16 mouse cellular contexts compared by ENCODE assay signal in the genomic region with DNA sequence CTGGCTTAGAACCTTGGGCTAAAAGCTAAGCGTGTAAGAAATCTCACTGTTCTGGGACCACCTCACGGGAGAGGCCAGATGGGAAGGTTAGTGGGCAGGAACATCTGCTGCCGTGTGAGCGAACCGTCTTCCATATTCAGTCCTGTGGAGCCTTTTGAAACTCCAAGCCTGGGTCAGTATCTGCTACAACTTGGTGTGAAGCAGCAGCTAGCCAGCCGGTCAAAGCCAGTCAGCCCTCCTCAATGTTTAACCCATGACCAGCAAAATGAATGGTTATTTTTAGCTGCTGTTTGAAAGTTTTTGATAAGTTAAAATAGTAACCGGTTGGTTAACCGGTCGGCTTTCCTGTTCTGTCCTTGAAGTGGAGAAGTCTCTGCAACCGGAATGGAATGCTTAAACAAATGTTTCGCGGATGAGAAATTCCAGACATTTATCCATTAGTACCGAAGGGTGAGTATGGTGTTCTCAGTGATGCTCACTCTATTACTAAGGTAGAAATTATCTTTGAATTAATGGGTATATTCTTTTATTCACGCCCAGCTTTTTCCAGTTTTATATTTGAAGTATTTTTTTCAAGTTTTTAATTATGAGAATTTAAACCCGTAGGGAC. TPM values are rescaled to one million over a fixed set of nuclear protein-coding genes. Genes with fewer than 3 reads are reported as not detected.
DNase-seq lines count a peak whose midpoint lies in the region; ATAC-seq lines count a peak whose summit lies in the region.
"Had no signal": no experiment of that assay in that cellular context is flagged by ENCODE, and none has a peak within 500 bp of the region (broad histone marks: within the 10 kb centered on the region; RNA-seq: fewer than 3 reads in every experiment).

No protein-coding gene starts in this region.

- no peaks in the 10 kb centered on the region for H3K9me3 ChIP-seq in liver, embryonic 15.5 days (replicated peaks)
- H3K9me3 ChIP-seq in liver, embryonic 11.5 days (ENCODE audit: control insufficient read depth, low read length), result no peaks in the 10 kb centered on the region
- no peaks in the 10 kb centered on the region for H3K9me3 ChIP-seq in intestine, embryonic 16.5 days (ENCODE audit: control insufficient read depth, low read length)
- no peaks in the 10 kb centered on the region for H3K9me3 ChIP-seq in forebrain, embryonic 13.5 days (replicated peaks)
- H3K9me3 ChIP-seq: embryonic facial prominence, embryonic 13.5 days; liver, embryonic 13.5 days; midbrain, embryonic 13.5 days had no signal

- peaks cover 30% of the 10 kb centered on the region for H3K36me3 ChIP-seq in liver, embryonic 15.5 days (replicated peaks)
- no peaks in the 10 kb centered on the region for H3K36me3 ChIP-seq in liver, embryonic 11.5 days (ENCODE audit: control insufficient read depth, insufficient read depth, low read length)
- no peaks in the 10 kb centered on the region for H3K36me3 ChIP-seq in intestine, embryonic 16.5 days (ENCODE audit: control insufficient read depth, insufficient read depth, low read length)
- peaks cover 13% of the 10 kb centered on the region; the same call in 1 of the 2 replicates for H3K36me3 ChIP-seq in forebrain, embryonic 13.5 days (ENCODE audit: poor library complexity, severe bottlenecking)

- 71% methylated on average over 15 of the region's 15 CpGs for WGBS in liver, embryonic 15.5 days (ENCODE audit: insufficient replicate concordance)
- 85% methylated on average over 15 of the region's 15 CpGs for WGBS in liver, embryonic 11.5 days
- WGBS in intestine, embryonic 16.5 days, result 57% methylated on average over 15 of the region's 15 CpGs
- 86% methylated on average over 15 of the region's 15 CpGs for WGBS in forebrain, embryonic 13.5 days

- H3K4me2 ChIP-seq in liver, embryonic 15.5 days, result no peak overlapping the region
- H3K4me2 ChIP-seq in liver, embryonic 11.5 days, result no peak overlapping the region
- H3K4me2 ChIP-seq in intestine, embryonic 16.5 days (ENCODE audit: low read depth, low read length), result no peak overlapping the region
- H3K4me2 ChIP-seq in forebrain, embryonic 13.5 days, result no peak overlapping the region
- H3K4me2 ChIP-seq: embryonic facial prominence, embryonic 13.5 days; liver, embryonic 13.5 days; midbrain, embryonic 13.5 days had no signal

- H3K27me3 ChIP-seq in liver, embryonic 15.5 days, result no peaks in the 10 kb centered on the region
- no peaks in the 10 kb centered on the region for H3K27me3 ChIP-seq in liver, embryonic 11.5 days (replicated peaks; ENCODE audit: control insufficient read depth, insufficient read depth, low read length)
- H3K27me3 ChIP-seq in intestine, embryonic 16.5 days (replicated peaks; ENCODE audit: control insufficient read depth, insufficient read depth, low read length), result no peaks in the 10 kb centered on the region
- no peaks in the 10 kb centered on the region for H3K27me3 ChIP-seq in forebrain, embryonic 13.5 days
- H3K27me3 ChIP-seq: embryonic facial prominence, embryonic 13.5 days; liver, embryonic 13.5 days; midbrain, embryonic 13.5 days had no signal

- H3K4me1 ChIP-seq in liver, embryonic 15.5 days (replicated peaks), result peaks cover 27% of the 10 kb centered on the region
- no peaks in the 10 kb centered on the region for H3K4me1 ChIP-seq in liver, embryonic 11.5 days (replicated peaks; ENCODE audit: control insufficient read depth, insufficient read depth, low read length)
- peaks cover 14% of the 10 kb centered on the region; the same call in 1 of the 2 replicates for H3K4me1 ChIP-seq in intestine, embryonic 16.5 days (ENCODE audit: control insufficient read depth, insufficient read depth, low read length)
- no peaks in the 10 kb centered on the region for H3K4me1 ChIP-seq in forebrain, embryonic 13.5 days
- H3K4me1 ChIP-seq: embryonic facial prominence, embryonic 13.5 days; midbrain, embryonic 13.5 days had no signal

- no peak overlapping the region for H3K4me3 ChIP-seq in liver, embryonic 15.5 days (replicated peaks)
- H3K4me3 ChIP-seq in liver, embryonic 11.5 days (ENCODE audit: low read depth, low read length), result no peak overlapping the region
- H3K4me3 ChIP-seq in intestine, embryonic 16.5 days (ENCODE audit: low read length), result no peak overlapping the region
- no peak overlapping the region for H3K4me3 ChIP-seq in forebrain, embryonic 13.5 days
- H3K4me3 ChIP-seq: embryonic facial prominence, embryonic 13.5 days; liver, embryonic 13.5 days; midbrain, embryonic 13.5 days had no signal

- DNase-seq in heart, adult 11 months, result peak; percentile 91
- DNase-seq in heart, adult 9 months (ENCODE audit: low spot score in 2 of 2), result no peak
- no peak for DNase-seq in liver, embryonic 11.5 days (ENCODE audit: low spot score)
- peak; percentile 9 for DNase-seq in retina, embryonic 14.5 days (ENCODE audit: low spot score)
- DNase-seq in layer of hippocampus, adult 9-11 months, result no peak
- DNase-seq: adrenal gland, adult 8-10 months; cerebellum, postnatal 25 days; liver, embryonic 13.5 days had no signal

- H3K9ac ChIP-seq in liver, embryonic 15.5 days, result no peak overlapping the region
- H3K9ac ChIP-seq in liver, embryonic 11.5 days (ENCODE audit: low read depth, low read length), result no peak overlapping the region
- no peak overlapping the region for H3K9ac ChIP-seq in intestine, embryonic 16.5 days (ENCODE audit: low read depth, low read length)
- no peak overlapping the region for H3K9ac ChIP-seq in forebrain, embryonic 13.5 days
- H3K9ac ChIP-seq: embryonic facial prominence, embryonic 13.5 days; liver, embryonic 13.5 days; midbrain, embryonic 13.5 days had no signal

- peak overlapping the region; percentile 11; the same call in 1 of the 2 replicates for H3K27ac ChIP-seq in liver, embryonic 15.5 days (replicated peaks)
- no peak overlapping the region for H3K27ac ChIP-seq in liver, embryonic 11.5 days (ENCODE audit: low read depth, low read length)
- H3K27ac ChIP-seq in intestine, embryonic 16.5 days (ENCODE audit: low read length), result peak overlapping the region; percentile 60
- H3K27ac ChIP-seq in forebrain, embryonic 13.5 days, result no peak overlapping the region
- H3K27ac ChIP-seq: embryonic facial prominence, embryonic 13.5 days; midbrain, embryonic 13.5 days had no signal

- ATAC-seq in liver, embryonic 15.5 days (ENCODE audit: insufficient read depth), result no peak
- no peak for ATAC-seq in liver, embryonic 11.5 days (replicated peaks; ENCODE audit: low FRiP score)
- ATAC-seq in intestine, embryonic 16.5 days, result no peak
- ATAC-seq in forebrain, embryonic 13.5 days, result no peak
- ATAC-seq: forebrain, embryonic 14.5 days; midbrain, embryonic 13.5 days had no signal

RNA-seq across cellular contexts. Expression of a gene that starts 10.0 kb away (rescaled TPM):
- not detected in 2 replicates for polyA plus RNA-seq in liver, embryonic 15.5 days (2015; fragmentation: Nextera tagmentation; extraction: Ambion mirVana)
- 0.13 TPM in 1 of 2 replicates, not detected in the other for polyA plus RNA-seq in liver, embryonic 11.5 days (2014; fragmentation: Nextera tagmentation; extraction: Ambion mirVana)
- polyA plus RNA-seq in intestine, embryonic 16.5 days (2015; fragmentation: Nextera tagmentation; extraction: Ambion mirVana), result 0.13 TPM in 1 of 2 replicates, not detected in the other
- 0.08 and 0.13 TPM in 2 replicates for polyA plus RNA-seq in forebrain, embryonic 13.5 days (2015; fragmentation: Nextera tagmentation; extraction: Ambion mirVana)
- polyA plus RNA-seq: embryonic facial prominence, embryonic 13.5 days; forebrain, embryonic 14.5 days; hindbrain, embryonic 11.5 days; liver, embryonic 13.5 days; midbrain, embryonic 13.5 days had no signal

RNA-seq across cellular contexts. Expression of a gene that starts 17.0 kb away (rescaled TPM):
- not detected in 2 replicates for polyA plus RNA-seq in liver, embryonic 15.5 days (2015; fragmentation: Nextera tagmentation; extraction: Ambion mirVana)
- not detected in 2 replicates for polyA plus RNA-seq in liver, embryonic 11.5 days (2014; fragmentation: Nextera tagmentation; extraction: Ambion mirVana)
- polyA plus RNA-seq in intestine, embryonic 16.5 days (2015; fragmentation: Nextera tagmentation; extraction: Ambion mirVana), result not detected in 2 replicates
- not detected in 2 replicates for polyA plus RNA-seq in forebrain, embryonic 13.5 days (2015; fragmentation: Nextera tagmentation; extraction: Ambion mirVana)
- polyA plus RNA-seq: embryonic facial prominence, embryonic 13.5 days; forebrain, embryonic 14.5 days; hindbrain, embryonic 11.5 days; liver, embryonic 13.5 days; midbrain, embryonic 13.5 days had no signal

RNA-seq across cellular contexts. Expression of a gene that starts 24.1 kb away (rescaled TPM):
- 35.1 and 45.6 TPM in 2 replicates for polyA plus RNA-seq in liver, embryonic 15.5 days (2015; fragmentation: Nextera tagmentation; extraction: Ambion mirVana)
- 41.7 and 43.3 TPM in 2 replicates for polyA plus RNA-seq in liver, embryonic 11.5 days (2014; fragmentation: Nextera tagmentation; extraction: Ambion mirVana)
- 62.4 and 65.8 TPM in 2 replicates for polyA plus RNA-seq in intestine, embryonic 16.5 days (2015; fragmentation: Nextera tagmentation; extraction: Ambion mirVana)
- polyA plus RNA-seq in forebrain, embryonic 13.5 days (2015; fragmentation: Nextera tagmentation; extraction: Ambion mirVana), result 25.5 and 30.6 TPM in 2 replicates

RNA-seq across cellular contexts. Expression of a gene that starts 36.5 kb away (rescaled TPM):
- not detected in 2 replicates for polyA plus RNA-seq in liver, embryonic 15.5 days (2015; fragmentation: Nextera tagmentation; extraction: Ambion mirVana)
- not detected in 2 replicates for polyA plus RNA-seq in liver, embryonic 11.5 days (2014; fragmentation: Nextera tagmentation; extraction: Ambion mirVana)
- not detected in 2 replicates for polyA plus RNA-seq in intestine, embryonic 16.5 days (2015; fragmentation: Nextera tagmentation; extraction: Ambion mirVana)
- not detected in 2 replicates for polyA plus RNA-seq in forebrain, embryonic 13.5 days (2015; fragmentation: Nextera tagmentation; extraction: Ambion mirVana)
- polyA plus RNA-seq: embryonic facial prominence, embryonic 13.5 days; forebrain, embryonic 14.5 days; hindbrain, embryonic 11.5 days; liver, embryonic 13.5 days; midbrain, embryonic 13.5 days; small intestine, adult 2 months had no signal

RNA-seq across cellular contexts. Expression of a gene that starts 54.5 kb away (rescaled TPM):
- not detected in 2 replicates for polyA plus RNA-seq in liver, embryonic 15.5 days (2015; fragmentation: Nextera tagmentation; extraction: Ambion mirVana)
- not detected in 2 replicates for polyA plus RNA-seq in liver, embryonic 11.5 days (2014; fragmentation: Nextera tagmentation; extraction: Ambion mirVana)
- polyA plus RNA-seq in intestine, embryonic 16.5 days (2015; fragmentation: Nextera tagmentation; extraction: Ambion mirVana), result not detected in 2 replicates
- polyA plus RNA-seq in forebrain, embryonic 13.5 days (2015; fragmentation: Nextera tagmentation; extraction: Ambion mirVana), result not detected in 2 replicates
- polyA plus RNA-seq: embryonic facial prominence, embryonic 13.5 days; forebrain, embryonic 14.5 days; hindbrain, embryonic 11.5 days; liver, embryonic 13.5 days; midbrain, embryonic 13.5 days; small intestine, adult 2 months had no signal

Comparison
In these comparisons a context has a peak if more than half of its experiments do, and no peak if none do; other contexts are left out.
1. DNase-seq: peak in heart, adult 11 months (single experiment) and retina, embryonic 14.5 days (single experiment); none in heart, adult 9 months (0 of 2), liver, embryonic 11.5 days (single experiment) and layer of hippocampus, adult 9-11 months (single experiment).
2. H3K27ac ChIP-seq: peak in liver, embryonic 15.5 days (single experiment) and intestine, embryonic 16.5 days (single experiment); none in liver, embryonic 11.5 days (single experiment) and forebrain, embryonic 13.5 days (single experiment).